Mouse (Mus musculus): ENCODE measurements around the gene Atp6ap1. TPM values are rescaled to one million over a fixed set of nuclear protein-coding genes. Genes with fewer than 3 reads are reported as not detected.

The Atp6ap1 gene
- total and polyA plus RNA-seq, 3 experiments, result 41.6 to 355 (median 75.5) TPM

DNA sequence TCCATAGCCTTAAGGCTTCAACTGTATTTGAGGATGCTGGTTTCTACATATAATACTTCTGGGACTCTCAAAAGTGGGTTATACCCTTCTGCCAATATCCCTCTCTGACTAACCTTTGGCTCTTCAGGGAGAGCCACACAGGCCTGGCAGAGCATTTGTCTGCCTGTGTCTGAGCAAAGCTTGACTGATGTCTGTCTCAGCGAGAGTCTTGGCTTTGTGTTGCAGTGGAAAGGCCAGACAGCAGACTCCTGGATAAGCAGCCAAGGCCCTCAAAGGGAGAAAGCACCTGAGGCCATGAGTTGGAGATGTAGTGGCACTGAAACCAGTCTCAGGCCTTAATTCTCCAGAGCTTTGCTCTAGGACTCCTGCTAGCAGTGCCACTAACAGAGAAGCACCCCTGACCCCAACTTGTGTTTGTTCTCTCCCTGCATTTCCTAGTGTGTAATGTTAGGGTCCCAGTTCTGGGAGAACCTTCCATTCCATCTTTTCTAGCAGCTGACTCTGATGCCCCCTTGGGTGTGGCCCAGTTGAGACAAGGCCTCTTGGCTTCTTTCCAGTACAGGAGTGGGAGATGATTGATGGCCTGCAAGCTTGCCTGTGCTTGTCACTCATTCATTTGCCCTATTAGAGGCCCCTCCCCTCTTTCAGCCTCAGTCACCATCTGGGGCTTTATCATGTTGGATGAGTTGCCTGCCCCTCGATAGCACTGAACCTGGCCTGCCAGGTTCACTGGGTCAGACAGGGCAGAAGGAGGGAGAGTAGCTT is 33.5 kb downstream of the Atp6ap1 start:
- H3K9me3 ChIP-seq (replicated peaks; ENCODE audit: insufficient read depth, low read length), result no peaks in the 10 kb centered on the region
- H3K9ac ChIP-seq (ENCODE audit: control insufficient read depth, low read depth, low read length, poor library complexity, severe bottlenecking), result peak overlapping the region; percentile 77
- DNase-seq (ENCODE audit: low read depth, low spot score), result peak; percentile 59
- peaks cover 0 to 12% of the 10 kb centered on the region in 2 experiments; a peak in 2 of 4 replicates for H3K36me3 ChIP-seq (ENCODE audit: control insufficient read depth in 1 of 2, insufficient read depth in 2 of 2, low read length in 2 of 2)
- no peaks in the 10 kb centered on the region for H3K27me3 ChIP-seq (ENCODE audit: control insufficient read depth in 1 of 2, insufficient read depth in 2 of 2, low read length in 2 of 2)
- H3K79me2 ChIP-seq (ENCODE audit: control insufficient read depth, insufficient read depth, low read length, poor library complexity), result peaks cover 7% of the 10 kb centered on the region
- H3K4me1 ChIP-seq (ENCODE audit: control insufficient read depth in 1 of 2, insufficient read depth in 2 of 2, low read length in 2 of 2), result peaks cover 5 to 13% of the 10 kb centered on the region in 2 experiments; a peak in 3 of 4 replicates
- H3K4me3 ChIP-seq (ENCODE audit: control insufficient read depth in 1 of 2, insufficient read depth in 1 of 2, low read depth in 2 of 2, low read length in 2 of 2), result peak overlapping the region; percentile 61 to 70; a peak in 3 of 4 replicates
- peak overlapping the region; percentile 58 for H3K27ac ChIP-seq (ENCODE audit: control insufficient read depth, low read depth, low read length)
- TF ChIP-seq ZMIZ1 (IDR thresholded peaks at IDR 0.05; ENCODE audit: low read depth, low read length) (no peak), MAZ (IDR thresholded peaks at IDR 0.05; ENCODE audit: low read depth, low read length) (no peak), SMC3 (IDR thresholded peaks at IDR 0.05; ENCODE audit: low read depth, low read length) (no peak), NRF1 (IDR thresholded peaks at IDR 0.05; ENCODE audit: insufficient read depth, low read depth, low read length, poor library complexity, severe bottlenecking) (no peak), SIN3A (IDR thresholded peaks at IDR 0.05; ENCODE audit: low read length) (no peak), KAT2A (conservative IDR thresholded peaks at IDR 0.05; ENCODE audit: low read depth, low read length) (no peak), E2F4 (IDR thresholded peaks at IDR 0.05; ENCODE audit: borderline replicate concordance, low read depth, low read length) (no peak), ZC3H11A (IDR thresholded peaks at IDR 0.05; ENCODE audit: low read depth, low read length) (no peak), USF2 (IDR thresholded peaks at IDR 0.05; ENCODE audit: borderline replicate concordance in 1 of 2, insufficient read depth in 1 of 2, low read depth in 1 of 2, low read length in 2 of 2) (no peak), TCF12 (IDR thresholded peaks at IDR 0.05; ENCODE audit: low read depth, low read length) (no peak), CHD2 (IDR thresholded peaks at IDR 0.05; ENCODE audit: low read length) (no peak), GATA1 (IDR thresholded peaks at IDR 0.05; ENCODE audit: low read depth, low read length) (no peak)

DNA sequence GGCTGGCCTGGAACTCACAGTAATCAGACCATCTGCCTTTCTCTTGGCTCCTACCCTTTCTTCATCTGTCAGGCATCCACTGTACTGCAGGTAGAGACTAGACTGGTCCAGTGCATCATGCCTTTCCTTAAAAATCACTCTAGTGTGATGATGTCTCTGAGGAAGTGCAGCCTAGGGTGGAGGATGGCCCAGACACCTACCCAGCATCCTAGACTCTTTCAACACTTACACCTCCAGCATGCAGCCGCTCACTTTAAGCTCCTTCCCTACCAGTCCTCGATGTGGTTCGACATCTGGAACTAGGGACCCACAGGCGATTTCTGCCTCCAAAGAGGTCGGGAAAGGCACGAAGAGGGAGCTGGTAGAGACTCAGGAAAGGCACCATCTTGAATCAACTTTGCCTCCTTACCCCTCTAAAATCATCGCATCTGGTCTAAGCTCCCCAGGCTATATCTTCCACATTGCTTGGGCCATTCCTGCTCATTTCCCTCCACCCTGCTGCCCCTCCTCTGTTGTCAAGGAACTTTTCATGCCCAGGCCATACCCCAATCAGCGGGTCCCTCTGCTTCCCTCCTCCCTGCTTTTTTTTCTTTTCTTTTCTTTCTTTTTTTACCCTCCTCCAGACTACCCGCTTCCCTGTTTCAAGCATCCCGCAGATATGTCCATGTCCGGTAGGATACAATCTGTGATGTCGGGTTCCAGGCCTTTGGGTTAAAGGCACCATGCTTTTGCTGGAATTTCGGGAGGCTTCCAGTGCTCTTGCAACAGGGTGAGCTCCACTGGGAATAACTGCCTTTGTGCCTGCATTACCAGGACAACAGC is 56.0 kb downstream of the Atp6ap1 start:
- Histone ChIP-seq H3K4me3 (ENCODE audit: control insufficient read depth in 1 of 2, insufficient read depth in 1 of 2, low read depth in 2 of 2, low read length in 2 of 2) (peak overlapping the region; percentile 91 to 92), H3K79me2 (ENCODE audit: control insufficient read depth, insufficient read depth, low read length, poor library complexity) (peaks cover 5% of the 10 kb centered on the region; the same call in 1 of the 2 replicates), H3K27ac (ENCODE audit: control insufficient read depth, low read depth, low read length) (peak overlapping the region; percentile 45), H3K9me3 (replicated peaks; ENCODE audit: insufficient read depth, low read length) (no peaks in the 10 kb centered on the region), H3K9ac (ENCODE audit: control insufficient read depth, low read depth, low read length, poor library complexity, severe bottlenecking) (peak overlapping the region; percentile 91), H3K4me1 (ENCODE audit: control insufficient read depth in 1 of 2, insufficient read depth in 2 of 2, low read length in 2 of 2) (peaks cover 0 to 3% of the 10 kb centered on the region in 2 experiments; a peak in 2 of 4 replicates), H3K36me3 (ENCODE audit: control insufficient read depth in 1 of 2, insufficient read depth in 2 of 2, low read length in 2 of 2) (peaks cover 0 to 2% of the 10 kb centered on the region in 2 experiments; a peak in 1 of 4 replicates), H3K27me3 (ENCODE audit: control insufficient read depth in 1 of 2, insufficient read depth in 2 of 2, low read length in 2 of 2) (no peaks in the 10 kb centered on the region)
- DNase-seq (ENCODE audit: low read depth, low spot score), result peak; percentile 18
- TF ChIP-seq POLR2AphosphoS2 (IDR thresholded peaks at IDR 0.05; ENCODE audit: low read length) (no peak), JUND (IDR thresholded peaks at IDR 0.05; ENCODE audit: low read depth, low read length) (no peak), MAZ (IDR thresholded peaks at IDR 0.05; ENCODE audit: low read depth, low read length) (no peak), GATA1 (IDR thresholded peaks at IDR 0.05; ENCODE audit: low read depth, low read length) (no peak), NRF1 (IDR thresholded peaks at IDR 0.05; ENCODE audit: insufficient read depth, low read depth, low read length, poor library complexity, severe bottlenecking) (no peak), POLR2AphosphoS5 (IDR thresholded peaks at IDR 0.05; ENCODE audit: borderline replicate concordance, low read depth, low read length) (no peak), MAFK (IDR thresholded peaks at IDR 0.05; ENCODE audit: borderline replicate concordance, low read depth, low read length) (no peak), MYC (IDR thresholded peaks at IDR 0.05; ENCODE audit: low read depth, low read length) (no peak), ZKSCAN1 (IDR thresholded peaks at IDR 0.05; ENCODE audit: low read depth, low read length) (no peak), TBP (IDR thresholded peaks at IDR 0.05; ENCODE audit: low read depth, low read length) (no peak)

All from MEL (cell line).